In genomic region chr4:63408247-63408646, GRCm38 (mm10) we compare ENCODE assay signal across 8 mouse cellular contexts. TPM values are rescaled to one million over a fixed set of nuclear protein-coding genes. Genes with fewer than 3 reads are reported as not detected.
DNase-seq lines count a peak whose midpoint lies in the region; ATAC-seq and TF ChIP-seq lines count a peak whose summit lies in the region.
"Had no signal": no experiment of that assay in that cellular context is flagged by ENCODE, and none has a peak within 500 bp of the region (broad histone marks: within the 10 kb centered on the region; RNA-seq: fewer than 3 reads in every experiment).

No protein-coding gene starts in this region.

- no peaks in the 10 kb centered on the region for H3K9me3 ChIP-seq in lung, embryonic 14.5 days (ENCODE audit: low read depth, low read length)
- H3K9me3 ChIP-seq in forebrain, embryonic 11.5 days (ENCODE audit: control insufficient read depth, low read length) = no peaks in the 10 kb centered on the region
- H3K9me3 ChIP-seq in intestine, embryonic 15.5 days = no peaks in the 10 kb centered on the region
- H3K9me3 ChIP-seq in neural tube, embryonic 15.5 days (replicated peaks) = no peaks in the 10 kb centered on the region

- 0 out of 2 replicates have a peak overlapping the region, but pooled peaks have one; percentile 2 for H3K9ac ChIP-seq in lung, embryonic 14.5 days
- H3K9ac ChIP-seq in forebrain, embryonic 11.5 days (ENCODE audit: low read length) = no peak overlapping the region; the same call in 1 of the 2 replicates
- H3K9ac ChIP-seq in intestine, embryonic 15.5 days = no peak overlapping the region; the same call in 1 of the 2 replicates
- H3K9ac ChIP-seq in neural tube, embryonic 15.5 days (replicated peaks) = no peak overlapping the region

- H3K27me3 ChIP-seq in lung, embryonic 14.5 days (ENCODE audit: insufficient read depth, low read length) = no peaks in the 10 kb centered on the region
- no peaks in the 10 kb centered on the region for H3K27me3 ChIP-seq in forebrain, embryonic 11.5 days (ENCODE audit: control insufficient read depth, insufficient read depth, low read length)
- no peaks in the 10 kb centered on the region for H3K27me3 ChIP-seq in intestine, embryonic 15.5 days (replicated peaks)
- H3K27me3 ChIP-seq in neural tube, embryonic 15.5 days (replicated peaks) = no peaks in the 10 kb centered on the region
- H3K27me3 ChIP-seq in thymus, adult 2 months (ENCODE audit: control insufficient read depth, insufficient read depth, low read length) = no peaks in the 10 kb centered on the region

- WGBS in lung, embryonic 14.5 days = 27% methylated on average over 7 of the region's 7 CpGs
- WGBS in forebrain, embryonic 11.5 days = 66% methylated on average over 7 of the region's 7 CpGs
- 45% methylated on average over 7 of the region's 7 CpGs for WGBS in intestine, embryonic 15.5 days
- 52% methylated on average over 7 of the region's 7 CpGs for WGBS in neural tube, embryonic 15.5 days
- WGBS in thymus, adult 2 months = 86% methylated on average over 7 of the region's 7 CpGs

- DNase-seq in lung, embryonic 14.5 days = peak; percentile 82
- no peak for DNase-seq in lung, adult 18-20 months
- DNase-seq in forebrain, embryonic 11.5 days (ENCODE audit: low spot score) = no peak
- no peak for DNase-seq in urinary bladder, postnatal 10 days (ENCODE audit: low spot score)
- DNase-seq in thymus, adult 2 months = no peak

- TF ChIP-seq POLR2A in thymus, adult 2 months (IDR thresholded peaks at IDR 0.05; ENCODE audit: control insufficient read depth, extremely low read depth, insufficient read depth, low read length, poor library complexity) = no peak

- peaks cover 34% of the 10 kb centered on the region for H3K4me1 ChIP-seq in lung, embryonic 14.5 days (ENCODE audit: insufficient read depth)
- H3K4me1 ChIP-seq in forebrain, embryonic 11.5 days (replicated peaks; ENCODE audit: control insufficient read depth, insufficient read depth, low read length) = peaks cover 19% of the 10 kb centered on the region
- peaks cover 50% of the 10 kb centered on the region for H3K4me1 ChIP-seq in intestine, embryonic 15.5 days (replicated peaks)
- peaks cover 54% of the 10 kb centered on the region for H3K4me1 ChIP-seq in neural tube, embryonic 15.5 days
- peaks cover 50% of the 10 kb centered on the region for H3K4me1 ChIP-seq in thymus, adult 2 months (replicated peaks; ENCODE audit: control insufficient read depth, insufficient read depth, low read length)

- peak overlapping the region; percentile 74 for H3K27ac ChIP-seq in lung, embryonic 14.5 days (ENCODE audit: low read depth)
- H3K27ac ChIP-seq in forebrain, embryonic 11.5 days (ENCODE audit: low read depth, low read length) = no peak overlapping the region
- H3K27ac ChIP-seq in intestine, embryonic 15.5 days = 0 out of 2 replicates have a peak overlapping the region, but pooled peaks have one; percentile 13
- peak overlapping the region; percentile 45; the same call in 1 of the 2 replicates for H3K27ac ChIP-seq in neural tube, embryonic 15.5 days (replicated peaks)
- no peak overlapping the region for H3K27ac ChIP-seq in thymus, adult 2 months (ENCODE audit: control insufficient read depth, insufficient read depth, low read length)

- no peaks in the 10 kb centered on the region for H3K36me3 ChIP-seq in lung, embryonic 14.5 days (ENCODE audit: insufficient read depth)
- no peaks in the 10 kb centered on the region for H3K36me3 ChIP-seq in forebrain, embryonic 11.5 days (ENCODE audit: control insufficient read depth, insufficient read depth, low read length)
- no peaks in the 10 kb centered on the region for H3K36me3 ChIP-seq in intestine, embryonic 15.5 days
- no peaks in the 10 kb centered on the region for H3K36me3 ChIP-seq in neural tube, embryonic 15.5 days
- H3K36me3 ChIP-seq in thymus, adult 2 months (ENCODE audit: control insufficient read depth, insufficient read depth, low read length) = no peaks in the 10 kb centered on the region

- peak; percentile 35; the same call in 1 of the 2 replicates for ATAC-seq in lung, embryonic 14.5 days (ENCODE audit: insufficient read depth)
- no peak for ATAC-seq in forebrain, embryonic 11.5 days (replicated peaks; ENCODE audit: low FRiP score)
- ATAC-seq in intestine, embryonic 15.5 days = no peak
- peak; percentile 20; the same call in 1 of the 2 replicates for ATAC-seq in neural tube, embryonic 15.5 days (ENCODE audit: low FRiP score)

- no peak for TF ChIP-seq CTCF in lung, embryonic 14.5 days (IDR thresholded peaks at IDR 0.05; ENCODE audit: low read depth)
- no peak for TF ChIP-seq CTCF in thymus, adult 2 months (IDR thresholded peaks at IDR 0.05; ENCODE audit: borderline replicate concordance, control insufficient read depth, extremely low read depth, insufficient read depth, low read length, poor library complexity)

- H3K4me2 ChIP-seq in lung, embryonic 14.5 days = peak overlapping the region; percentile 99
- peak overlapping the region; percentile 85; the same call in 1 of the 2 replicates for H3K4me2 ChIP-seq in forebrain, embryonic 11.5 days (ENCODE audit: low read depth, low read length, severe bottlenecking)
- H3K4me2 ChIP-seq in intestine, embryonic 15.5 days (replicated peaks) = peak overlapping the region; percentile 98; the same call in 1 of the 2 replicates
- peak overlapping the region; percentile 100 for H3K4me2 ChIP-seq in neural tube, embryonic 15.5 days

- no peak overlapping the region for H3K4me3 ChIP-seq in lung, embryonic 14.5 days (ENCODE audit: low read depth, low read length)
- H3K4me3 ChIP-seq in forebrain, embryonic 11.5 days (ENCODE audit: low read depth, low read length) = peak overlapping the region; percentile 61; the same call in 1 of the 2 replicates
- H3K4me3 ChIP-seq in intestine, embryonic 15.5 days (replicated peaks) = no peak overlapping the region
- H3K4me3 ChIP-seq in neural tube, embryonic 15.5 days (replicated peaks) = no peak overlapping the region
- no peak overlapping the region for H3K4me3 ChIP-seq in thymus, adult 2 months (ENCODE audit: control insufficient read depth, insufficient read depth, low read length)

RNA-seq across cellular contexts. Expression of gene Akna, which starts 5.1 kb away (rescaled TPM):
- polyA plus RNA-seq in lung, embryonic 14.5 days (2014; fragmentation: Nextera tagmentation; extraction: Ambion mirVana) = 11.2 and 12.6 TPM in 2 replicates
- 18.8 and 21.0 TPM in 2 replicates for polyA plus RNA-seq in forebrain, embryonic 11.5 days (2014; fragmentation: Nextera tagmentation; extraction: Ambion mirVana)
- polyA plus RNA-seq in intestine, embryonic 15.5 days (2015; fragmentation: Nextera tagmentation; extraction: Ambion mirVana) = 5.6 and 6.5 TPM in 2 replicates
- polyA plus RNA-seq in neural tube, embryonic 15.5 days (2015; fragmentation: Nextera tagmentation; extraction: Ambion mirVana) = 3.1 and 7.3 TPM in 2 replicates
- polyA plus RNA-seq in thymus, adult 2 months (2012; rRNA removed) = 76.6 and 92.4 TPM in 2 replicates

RNA-seq across cellular contexts. Expression of gene Orm2, which starts 46.0 kb away (rescaled TPM):
- polyA plus RNA-seq in lung, embryonic 14.5 days (2014; fragmentation: Nextera tagmentation; extraction: Ambion mirVana) = not detected in 2 replicates
- not detected in 2 replicates for polyA plus RNA-seq in forebrain, embryonic 11.5 days (2014; fragmentation: Nextera tagmentation; extraction: Ambion mirVana)
- not detected in 2 replicates for polyA plus RNA-seq in intestine, embryonic 15.5 days (2015; fragmentation: Nextera tagmentation; extraction: Ambion mirVana)
- not detected in 2 replicates for polyA plus RNA-seq in neural tube, embryonic 15.5 days (2015; fragmentation: Nextera tagmentation; extraction: Ambion mirVana)
- 0.31 and 0.38 TPM in 2 replicates for polyA plus RNA-seq in thymus, adult 2 months (2012; rRNA removed)
- polyA plus RNA-seq: cortical plate, adult 2 months had no signal

RNA-seq across cellular contexts. Expression of gene Orm3, which starts 52.3 kb away (rescaled TPM):
- polyA plus RNA-seq in lung, embryonic 14.5 days (2014; fragmentation: Nextera tagmentation; extraction: Ambion mirVana) = not detected in 2 replicates
- polyA plus RNA-seq in forebrain, embryonic 11.5 days (2014; fragmentation: Nextera tagmentation; extraction: Ambion mirVana) = not detected in 2 replicates
- polyA plus RNA-seq in intestine, embryonic 15.5 days (2015; fragmentation: Nextera tagmentation; extraction: Ambion mirVana) = not detected in 2 replicates
- polyA plus RNA-seq in neural tube, embryonic 15.5 days (2015; fragmentation: Nextera tagmentation; extraction: Ambion mirVana) = not detected in 2 replicates
- polyA plus RNA-seq in thymus, adult 2 months (2012; rRNA removed) = 0.18 and 0.28 TPM in 2 replicates
- polyA plus RNA-seq: cortical plate, adult 2 months had no signal

Comparison
In these comparisons a context has a peak if more than half of its experiments do, and no peak if none do; other contexts are left out.
1. ATAC-seq: peak in lung, embryonic 14.5 days (single experiment) and neural tube, embryonic 15.5 days (single experiment); none in forebrain, embryonic 11.5 days (single experiment) and intestine, embryonic 15.5 days (single experiment).
2. H3K27ac ChIP-seq: peak in lung, embryonic 14.5 days (single experiment), intestine, embryonic 15.5 days (single experiment) and neural tube, embryonic 15.5 days (single experiment); none in forebrain, embryonic 11.5 days (single experiment) and thymus, adult 2 months (single experiment).
3. Peak in every context shown above with its lines, with median percentiles within 50 percentile points of each other: H3K4me2 ChIP-seq.